Mouse (Mus musculus) thymus, adult 2 months (tissue): Measurements from ENCODE around the gene Cdc73. TPM values are rescaled to one million over a fixed set of nuclear protein-coding genes. Genes with fewer than 3 reads are reported as not detected.

Experiments
- DNase-seq: peaks from one replicate; pipeline ENCODE4 v3.0.0; 2021
- H3K27ac ChIP-seq: fragments of 200-500 bp; 2 replicates; pipeline ENCODE4 v1.5.1; 2012; ENCODE audit warnings: low read length, control low read depth; ENCODE audit not compliant: control insufficient read depth, insufficient read depth
- H3K27me3 ChIP-seq: fragments of 200-500 bp; 2 replicates; pipeline ENCODE4 v1.6.1; 2012; ENCODE audit warnings: mild to moderate bottlenecking, low read length, moderate library complexity, mixed read lengths; ENCODE audit not compliant: control insufficient read depth, insufficient read depth
- H3K36me3 ChIP-seq: fragments of 200-500 bp; 2 replicates; pipeline ENCODE4 v1.6.1; 2012; ENCODE audit warnings: mild to moderate bottlenecking, low read length, moderate library complexity; ENCODE audit not compliant: control insufficient read depth, insufficient read depth
- H3K4me1 ChIP-seq: fragments of 200-500 bp; replicated peaks from 2 replicates; pipeline ENCODE4 v1.6.1; 2012; ENCODE audit warnings: low read length; ENCODE audit not compliant: control insufficient read depth, insufficient read depth
- H3K4me3 ChIP-seq: fragments of 200-500 bp; 2 replicates; pipeline ENCODE4 v1.5.1; 2012; ENCODE audit warnings: mild to moderate bottlenecking, low read length, control low read depth, moderate library complexity; ENCODE audit not compliant: control insufficient read depth, insufficient read depth
- CTCF ChIP-seq: fragments of 200-500 bp; IDR thresholded peaks from 2 replicates; pipeline ENCODE4 v1.5.1; 2012; ENCODE audit warnings: mild to moderate bottlenecking, control low read depth, low read length, moderate library complexity, borderline replicate concordance; ENCODE audit not compliant: control insufficient read depth, poor library complexity, insufficient read depth; ENCODE audit errors: extremely low read depth
- POLR2A ChIP-seq: fragments of 200-500 bp; IDR thresholded peaks from 2 replicates; pipeline ENCODE4 v1.6.1; 2012; ENCODE audit warnings: mild to moderate bottlenecking, low read length, control low read depth, moderate library complexity; ENCODE audit not compliant: control insufficient read depth, poor library complexity, insufficient read depth; ENCODE audit errors: extremely low read depth
- WGBS: fragments of 180-500 bp; shearing (Covaris S2); methylation state at CpG from one replicate; pipeline ENCODE4 v1.1.7; 2018; 5-methylcytosine and 5-hydroxymethylcytosine counted together
- polyA plus RNA-seq: library from polyadenylated mRNA; depleted of rRNA; stranded (reverse); fragments of >200 nt; gene quantifications from 2 replicates; pipeline ENCODE4 v1.2.3, GENCODE M21; 2012

Cdc73 gene
- polyA plus RNA-seq, 1 experiment: 3.6 TPM

- H3K27ac ChIP-seq: no peak overlapping the region
Measured at GRCm38 (mm10) chr1:143710627-143710976, 7.9 kb upstream of the Cdc73 start.

GRCm38 (mm10) chr1:143709966-143710626 is 7.4 kb upstream of the Cdc73 start:
- WGBS: 75% methylated on average over 7 of the region's 7 CpGs
- DNase-seq: no peak
- no peaks in the 10 kb centered on the region for H3K36me3 ChIP-seq
- H3K27me3 ChIP-seq: no peaks in the 10 kb centered on the region
- H3K27ac ChIP-seq: no peak overlapping the region
- no peak overlapping the region for H3K4me3 ChIP-seq
- TF ChIP-seq POLR2A: no peak
- no peak for TF ChIP-seq CTCF
- H3K4me1 ChIP-seq: no peaks in the 10 kb centered on the region

More at GRCm38 (mm10) chr1:143710627-143710976, 7.9 kb upstream of the Cdc73 start:
- H3K4me3 ChIP-seq: no peak overlapping the region
- H3K4me1 ChIP-seq: no peaks in the 10 kb centered on the region
- TF ChIP-seq CTCF (no peak), POLR2A (no peak)
- no peaks in the 10 kb centered on the region for H3K36me3 ChIP-seq
- DNase-seq: no peak
- no peaks in the 10 kb centered on the region for H3K27me3 ChIP-seq
- WGBS: 94% methylated on average over 5 of the region's 5 CpGs

- no peak overlapping the region for H3K27ac ChIP-seq
- H3K36me3 ChIP-seq: no peaks in the 10 kb centered on the region
- 72% methylated on average over 6 of the region's 6 CpGs for WGBS
- no peak for DNase-seq
- TF ChIP-seq POLR2A (no peak), CTCF (no peak)
- no peaks in the 10 kb centered on the region for H3K4me1 ChIP-seq
- no peak overlapping the region for H3K4me3 ChIP-seq
- H3K27me3 ChIP-seq: no peaks in the 10 kb centered on the region
Measured at GRCm38 (mm10) chr1:143708361-143708760, 5.7 kb upstream of the Cdc73 start.

GRCm38 (mm10) chr1:143707006-143707405 is 4.3 kb upstream of the Cdc73 start:
- WGBS: 89% methylated on average over 4 of the region's 4 CpGs
- Histone ChIP-seq H3K4me3 (no peak overlapping the region), H3K4me1 (no peaks in the 10 kb centered on the region), H3K27ac (no peak overlapping the region), H3K36me3 (no peaks in the 10 kb centered on the region), H3K27me3 (no peaks in the 10 kb centered on the region)
- no peak for TF ChIP-seq POLR2A
- TF ChIP-seq CTCF: no peak
- no peak for DNase-seq

- WGBS: 2% methylated on average over 44 of the region's 48 CpGs
- no peak for TF ChIP-seq CTCF
- TF ChIP-seq POLR2A: no peak
- Histone ChIP-seq H3K4me3 (peak overlapping the region; percentile 99), H3K27ac (peak overlapping the region; percentile 68), H3K27me3 (no peaks in the 10 kb centered on the region), H3K36me3 (peaks cover 3% of the 10 kb centered on the region; the same call in 1 of the 2 replicates), H3K4me1 (no peaks in the 10 kb centered on the region)
- no peak for DNase-seq
Measured at GRCm38 (mm10) chr1:143702141-143702740, 452 bp downstream of the Cdc73 start.

- H3K4me3 ChIP-seq: peak overlapping the region; percentile 99
- no peak for DNase-seq
- H3K27ac ChIP-seq: no peak overlapping the region; the same call in 1 of the 2 replicates
- peaks cover 5% of the 10 kb centered on the region; the same call in 1 of the 2 replicates for H3K36me3 ChIP-seq
- no peaks in the 10 kb centered on the region for H3K4me1 ChIP-seq
- H3K27me3 ChIP-seq: no peaks in the 10 kb centered on the region
- WGBS: 1% methylated on average over 13 of the region's 13 CpGs
- TF ChIP-seq POLR2A: no peak
- TF ChIP-seq CTCF: no peak
Measured at GRCm38 (mm10) chr1:143701736-143702135, 957 bp downstream of the Cdc73 start.

- no peaks in the 10 kb centered on the region for H3K4me1 ChIP-seq
- no peak overlapping the region for H3K4me3 ChIP-seq
- TF ChIP-seq POLR2A (no peak), CTCF (no peak)
- no peak overlapping the region for H3K27ac ChIP-seq
- DNase-seq: no peak
- H3K27me3 ChIP-seq: no peaks in the 10 kb centered on the region
- whole genome bisulfite sequencing: 93% methylated on average over 3 of the region's 3 CpGs
- peaks cover 44% of the 10 kb centered on the region for H3K36me3 ChIP-seq
Measured at GRCm38 (mm10) chr1:143684849-143685248, 17.8 kb downstream of the Cdc73 start.
